Mouse (Mus musculus) G1E (cell line): ENCODE results near the gene Col12a1. TPM values are rescaled to one million over a fixed set of nuclear protein-coding genes. Genes with fewer than 3 reads are reported as not detected.

Experiments used
- ATAC-seq: 2 replicates; pipeline ENCODE4 v1.8.0; 2016; ENCODE audit warnings: mild to moderate bottlenecking; ENCODE audit not compliant: insufficient number of reproducible peaks, poor library complexity, low FRiP score, severe bottlenecking; ENCODE audit errors: extremely low read depth
- DNase-seq: peaks from one replicate; pipeline ENCODE4 v3.0.0; 2012; ENCODE audit warnings: low spot score
- H3K27me3 ChIP-seq: 2 replicates; pipeline ENCODE4 v1.6.1; 2012; ENCODE audit warnings: mild to moderate bottlenecking, low read length, inconsistent platforms; ENCODE audit not compliant: insufficient read depth
- H3K36me3 ChIP-seq: replicated peaks from 2 replicates; pipeline ENCODE3; 2012; ENCODE audit warnings: mild to moderate bottlenecking, inconsistent platforms
- H3K4me1 ChIP-seq: 2 replicates; pipeline ENCODE4 v1.6.1; 2012; ENCODE audit warnings: low read depth, low read length, inconsistent platforms, mixed read lengths; ENCODE audit not compliant: insufficient read depth
- H3K4me3 ChIP-seq: 2 replicates; pipeline ENCODE4 v1.5.1; 2012; ENCODE audit warnings: low read depth, mild to moderate bottlenecking, inconsistent platforms, low read length, moderate library complexity, mixed read lengths
- H3K9me3 ChIP-seq: replicated peaks from 2 replicates; pipeline ENCODE4 v1.6.1; 2012; ENCODE audit warnings: inconsistent platforms
- CTCF ChIP-seq: IDR thresholded peaks from 2 replicates; pipeline ENCODE4 v1.5.1; 2012; ENCODE audit warnings: low read depth, low read length, inconsistent platforms, mixed read lengths
- GATA1 ChIP-seq: IDR thresholded peaks from 2 replicates; pipeline ENCODE4 v1.6.1; 2012; ENCODE audit warnings: borderline replicate concordance, low read length, inconsistent platforms, mixed read lengths
- GATA2 ChIP-seq: IDR thresholded peaks from 2 replicates; pipeline ENCODE4 v1.6.1; 2012; ENCODE audit warnings: low read depth, low read length, inconsistent platforms, borderline replicate concordance
- POLR2AphosphoS5 ChIP-seq: IDR thresholded peaks from 2 replicates; pipeline ENCODE4 v1.6.1; 2012; ENCODE audit warnings: low read depth, low read length, inconsistent platforms; ENCODE audit not compliant: insufficient replicate concordance
- TAL1 ChIP-seq: conservative IDR thresholded peaks from 2 replicates; pipeline ENCODE4 v1.6.1; 2012; ENCODE audit warnings: low read depth, low read length, inconsistent platforms, mixed read lengths
- polyA plus RNA-seq: library from polyadenylated mRNA; stranded (reverse); fragments of >175 nt; gene quantifications from 2 replicates; pipeline ENCODE4 v1.2.3, GENCODE M21; 2012
- total RNA-seq, 2 experiments: library from RNA; stranded (forward) in 1 of 2; stranded (reverse) in 1 of 2; fragments of 200-1000 nt in 1 of 2; fragments of >200 nt in 1 of 2; fragmentation: Nextera tagmentation in 1 of 2; gene quantifications; 2 replicates each; pipeline ENCODE4 v1.2.3; 2014 to 2017

Gene Col12a1
- total and polyA plus RNA-seq, 3 experiments, result 0.08 to 0.45 (median 0.33) TPM

DNA sequence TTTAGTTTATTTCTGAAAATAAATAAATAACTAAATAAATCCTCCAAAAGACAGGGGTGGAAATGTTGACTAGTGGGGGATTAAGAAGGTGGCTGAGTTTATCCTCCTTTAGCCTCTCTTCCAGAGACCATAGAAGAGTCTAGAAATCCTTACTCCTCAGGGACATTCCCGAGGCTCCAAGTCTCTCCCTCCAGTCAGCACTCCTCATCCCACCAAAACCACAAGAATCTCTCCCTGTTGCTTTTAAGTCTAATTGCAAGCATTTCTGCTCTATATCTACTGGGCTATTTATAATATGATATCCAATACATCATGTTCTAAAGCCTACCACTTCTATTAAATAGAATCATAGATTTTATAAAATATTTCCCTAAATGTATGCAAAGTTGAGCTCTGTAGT, 109.8 kb downstream of the Col12a1 start:
- H3K9me3 ChIP-seq, result no peaks in the 10 kb centered on the region
- no peaks in the 10 kb centered on the region for H3K36me3 ChIP-seq
- H3K27me3 ChIP-seq, result no peaks in the 10 kb centered on the region
- no peak for DNase-seq
- TF ChIP-seq GATA1, result no peak
- TF ChIP-seq POLR2AphosphoS5, result no peak
- no peak for TF ChIP-seq TAL1
- no peak for TF ChIP-seq GATA2
- no peak for TF ChIP-seq CTCF
- H3K4me1 ChIP-seq, result no peaks in the 10 kb centered on the region
- no peak for ATAC-seq
- H3K4me3 ChIP-seq, result no peak overlapping the region

- no peak for TF ChIP-seq GATA2
- TF ChIP-seq GATA1, result no peak
- no peak for TF ChIP-seq POLR2AphosphoS5
- TF ChIP-seq TAL1, result no peak
- Histone ChIP-seq H3K27me3 (no peaks in the 10 kb centered on the region), H3K9me3 (no peaks in the 10 kb centered on the region), H3K4me3 (no peak overlapping the region), H3K4me1 (no peaks in the 10 kb centered on the region), H3K36me3 (no peaks in the 10 kb centered on the region)
- DNase-seq (no peak), ATAC-seq (no peak)
Observed at GRCm38 (mm10) chr9:79608062-79608531, 110.5 kb downstream of the Col12a1 start.

DNA sequence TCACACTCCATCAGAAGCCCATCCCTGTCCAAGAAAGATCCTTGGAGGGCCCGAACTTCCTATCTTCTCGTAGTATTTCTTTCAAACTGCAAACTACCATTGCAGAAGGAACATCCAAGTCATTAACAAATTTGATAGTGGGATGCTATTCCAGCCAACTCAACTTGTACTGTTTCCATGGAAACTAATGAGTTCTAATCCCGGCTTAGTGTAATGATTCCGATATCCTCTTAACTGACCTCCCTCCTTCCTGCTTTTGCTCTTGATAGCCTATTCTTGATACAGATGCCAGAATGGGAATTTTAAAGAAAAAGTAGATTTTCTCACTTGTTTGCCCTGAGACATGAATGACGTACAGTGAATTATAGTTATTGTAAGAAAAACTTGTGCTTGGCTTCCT, 112.5 kb downstream of the Col12a1 start:
- TF ChIP-seq POLR2AphosphoS5, result no peak
- TF ChIP-seq CTCF, result no peak
- TF ChIP-seq GATA2, result no peak
- no peak for TF ChIP-seq GATA1
- TF ChIP-seq TAL1, result no peak
- no peaks in the 10 kb centered on the region for H3K4me1 ChIP-seq
- DNase-seq (no peak), ATAC-seq (no peak)
- no peaks in the 10 kb centered on the region for H3K27me3 ChIP-seq
- H3K36me3 ChIP-seq, result no peaks in the 10 kb centered on the region
- H3K4me3 ChIP-seq, result no peak overlapping the region
- no peaks in the 10 kb centered on the region for H3K9me3 ChIP-seq

DNA sequence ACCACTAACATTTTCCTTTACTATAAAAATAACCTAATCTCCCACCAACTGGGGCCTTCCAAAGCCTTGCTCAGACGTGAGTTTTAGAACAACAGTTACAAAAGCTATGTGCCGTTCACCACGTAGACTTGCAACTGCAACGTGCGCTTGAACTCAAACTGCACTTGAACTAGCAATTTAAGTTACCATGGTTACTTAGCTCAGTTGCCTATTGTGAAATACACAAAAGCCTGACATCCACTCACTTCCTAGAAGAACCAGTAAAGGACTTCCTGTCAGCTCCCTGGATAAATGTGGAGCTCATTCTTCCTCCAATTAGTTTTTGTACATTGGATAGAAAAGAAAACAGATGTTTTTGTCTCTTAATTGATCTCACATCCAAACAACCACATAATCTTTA, 112.9 kb downstream of the Col12a1 start:
- TF ChIP-seq GATA1 (no peak), TAL1 (no peak), GATA2 (no peak), POLR2AphosphoS5 (no peak), CTCF (no peak)
- H3K36me3 ChIP-seq, result no peaks in the 10 kb centered on the region
- no peak for ATAC-seq

GRCm38 (mm10) chr9:79604546-79604945, 114.1 kb downstream of the Col12a1 start:
- H3K36me3 ChIP-seq, result no peaks in the 10 kb centered on the region
- DNase-seq, result no peak
- H3K4me1 ChIP-seq, result no peaks in the 10 kb centered on the region
- no peak overlapping the region for H3K4me3 ChIP-seq
- ATAC-seq, result no peak
- no peaks in the 10 kb centered on the region; the same call in 1 of the 2 replicates for H3K27me3 ChIP-seq
- H3K9me3 ChIP-seq, result no peaks in the 10 kb centered on the region
- TF ChIP-seq CTCF, result no peak
- no peak for TF ChIP-seq GATA1
- TF ChIP-seq POLR2AphosphoS5, result no peak
- TF ChIP-seq TAL1, result no peak
- TF ChIP-seq GATA2, result no peak

More for the DNA sequence above, 112.9 kb downstream of the Col12a1 start:
- H3K4me3 ChIP-seq, result no peak overlapping the region
- no peaks in the 10 kb centered on the region for H3K9me3 ChIP-seq
- H3K27me3 ChIP-seq, result no peaks in the 10 kb centered on the region
- H3K4me1 ChIP-seq, result no peaks in the 10 kb centered on the region
- no peak for DNase-seq

GRCm38 (mm10) chr9:79603448-79603847, 115.2 kb downstream of the Col12a1 start:
- TF ChIP-seq CTCF (no peak), TAL1 (no peak)
- H3K4me1 ChIP-seq, result no peaks in the 10 kb centered on the region
- no peaks in the 10 kb centered on the region for H3K36me3 ChIP-seq
- ATAC-seq (no peak), DNase-seq (no peak)
- H3K27me3 ChIP-seq, result no peaks in the 10 kb centered on the region; the same call in 1 of the 2 replicates
- H3K4me3 ChIP-seq, result no peak overlapping the region
- H3K9me3 ChIP-seq, result no peaks in the 10 kb centered on the region

- Histone ChIP-seq H3K36me3 (no peaks in the 10 kb centered on the region), H3K9me3 (no peaks in the 10 kb centered on the region), H3K4me3 (no peak overlapping the region), H3K27me3 (no peaks in the 10 kb centered on the region; the same call in 1 of the 2 replicates), H3K4me1 (no peaks in the 10 kb centered on the region)
- ATAC-seq, result no peak
- no peak for DNase-seq
- TF ChIP-seq TAL1 (no peak), POLR2AphosphoS5 (no peak), GATA1 (no peak), GATA2 (no peak), CTCF (no peak)
Observed at GRCm38 (mm10) chr9:79600237-79600570, 118.4 kb downstream of the Col12a1 start.
